Mouse (Mus musculus) spleen, postnatal 10 days (tissue): ENCODE results near the gene Cyfip1.
"Not testable (repeated sequence)": the region's sequence is repeated elsewhere in the genome, so short reads cannot be mapped to it uniquely, and the experiment has no call there.

Experiments used
- DNase-seq, 2 experiments: peaks; one replicate each; pipeline ENCODE4 v3.0.0; 2021 to 2022; ENCODE audit warnings: low spot score in 2 of 2

Gene Cyfip1

DNA sequence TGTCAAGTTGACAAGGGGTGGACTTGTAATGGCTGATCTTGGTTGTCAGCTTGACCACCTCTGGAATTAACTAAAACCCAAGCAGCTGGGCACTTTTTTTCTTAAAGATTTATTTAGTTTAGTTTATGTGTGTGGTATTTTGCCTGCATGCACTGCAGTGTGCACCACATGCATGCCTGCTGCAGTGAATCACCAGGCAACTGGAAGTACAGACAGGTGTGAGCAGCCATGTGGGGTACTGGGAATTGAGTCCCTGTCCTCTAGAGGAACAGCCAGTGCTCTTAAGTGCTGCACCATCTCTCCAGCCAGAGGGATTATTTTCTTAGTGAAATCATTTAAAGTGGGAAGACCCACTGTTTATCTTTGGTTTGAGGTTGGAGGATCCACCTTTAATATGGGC is 23.5 kb downstream of the Cyfip1 start:
- DNase-seq, result no peak

GRCm38 (mm10) chr7:55865750-55866416 is 24.3 kb downstream of the Cyfip1 start:
- DNase-seq, result no peak

DNA sequence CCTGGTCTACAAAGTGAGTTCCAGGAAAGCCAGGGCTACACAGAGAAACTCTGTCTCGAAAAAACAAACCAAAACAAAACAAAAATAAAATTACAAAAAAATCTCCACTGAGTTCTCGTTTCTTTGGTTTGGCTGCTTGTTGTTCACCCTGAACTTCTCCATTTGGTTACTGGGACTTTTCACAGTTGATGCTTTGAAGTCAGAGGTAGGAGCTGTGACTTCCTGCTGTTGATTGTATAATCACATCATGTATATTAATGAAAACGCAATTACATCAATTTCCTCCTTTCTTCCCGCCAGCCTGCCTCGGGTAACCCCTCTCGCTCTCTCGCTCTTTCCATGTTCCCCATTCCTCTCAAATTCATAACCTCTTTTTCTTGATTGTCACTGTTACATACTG is 26.7 kb downstream of the Cyfip1 start:
- no peak for DNase-seq

DNA sequence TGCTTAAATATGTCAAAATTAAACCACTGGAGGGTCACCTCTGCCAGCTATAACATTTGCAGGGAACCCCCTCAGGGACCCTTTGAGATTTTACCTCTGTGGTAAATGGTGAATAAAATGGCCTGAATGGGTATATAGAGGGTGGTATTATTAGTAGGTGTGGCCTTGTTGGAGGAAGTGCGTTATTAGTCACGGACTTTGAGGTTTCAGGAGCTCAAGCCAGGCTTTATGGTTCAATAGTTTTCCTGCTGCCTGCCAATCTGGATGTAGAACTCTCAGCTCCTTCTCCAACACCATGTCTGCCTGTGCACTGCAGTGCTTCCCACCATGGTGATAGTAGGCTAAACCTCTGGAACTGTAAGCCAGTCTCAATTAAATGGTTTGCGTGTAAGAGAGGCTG is 27.7 kb downstream of the Cyfip1 start:
- DNase-seq, result no peak

DNA sequence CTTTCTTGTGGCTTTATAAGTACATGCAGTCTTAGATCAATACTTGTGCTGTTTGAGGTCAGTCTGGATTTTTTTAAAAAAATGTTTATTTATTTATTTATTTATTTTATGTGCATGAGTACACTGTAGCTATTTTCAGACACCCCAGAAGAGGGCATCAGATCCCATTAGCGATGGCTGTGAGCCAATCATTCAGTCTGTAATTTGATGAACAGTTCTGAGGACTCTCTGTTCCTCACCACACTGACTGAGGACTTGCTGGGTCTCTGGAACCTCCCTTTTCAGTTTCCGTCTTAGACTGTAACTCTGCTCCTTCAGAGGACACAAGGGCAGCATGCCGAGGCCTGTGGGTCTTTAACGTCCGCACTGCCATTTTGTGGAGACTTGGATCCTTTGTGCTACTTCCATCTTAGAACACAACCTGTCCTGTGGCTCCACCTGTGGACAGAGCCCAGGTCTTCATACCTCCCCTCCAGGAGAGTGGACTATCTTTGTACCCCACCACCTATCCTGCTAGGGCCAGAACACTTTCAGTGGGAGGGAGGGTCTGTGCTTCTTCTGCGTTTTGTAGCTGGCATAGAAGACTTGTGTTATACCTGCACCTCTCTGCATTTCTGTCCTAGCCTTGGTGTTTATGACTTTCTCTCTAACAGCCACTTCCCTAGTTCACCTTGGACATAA is 28.9 kb downstream of the Cyfip1 start:
- DNase-seq, result no peak

GRCm38 (mm10) chr7:55871476-55871875 is 29.9 kb downstream of the Cyfip1 start:
- DNase-seq, result no peak

- no peak for DNase-seq
Observed at GRCm38 (mm10) chr7:55874703-55875102, 33.2 kb downstream of the Cyfip1 start.

GRCm38 (mm10) chr7:55877721-55878120 is 36.2 kb downstream of the Cyfip1 start:
- DNase-seq, result no peak

DNA sequence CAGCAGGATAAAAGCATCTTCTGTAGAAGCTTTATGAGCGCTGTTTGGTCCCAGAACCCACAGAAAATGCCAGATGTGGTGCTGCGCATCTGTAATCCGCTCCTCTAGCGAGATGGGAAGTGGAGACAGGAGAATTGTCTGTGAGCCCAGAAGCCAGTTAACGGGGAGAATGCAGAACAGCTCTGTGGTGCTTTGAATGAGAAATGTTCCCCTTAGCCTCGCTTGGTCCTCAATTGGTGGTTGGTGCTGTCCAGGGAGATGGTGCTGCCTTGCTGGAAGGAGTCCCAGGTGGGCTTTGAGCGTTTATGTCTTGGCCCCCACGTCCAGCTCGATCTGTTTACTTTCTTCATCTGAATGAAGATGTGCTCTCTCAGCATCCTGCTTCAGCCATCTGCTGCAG is 39.3 kb downstream of the Cyfip1 start:
- DNase-seq, result no peak

DNA sequence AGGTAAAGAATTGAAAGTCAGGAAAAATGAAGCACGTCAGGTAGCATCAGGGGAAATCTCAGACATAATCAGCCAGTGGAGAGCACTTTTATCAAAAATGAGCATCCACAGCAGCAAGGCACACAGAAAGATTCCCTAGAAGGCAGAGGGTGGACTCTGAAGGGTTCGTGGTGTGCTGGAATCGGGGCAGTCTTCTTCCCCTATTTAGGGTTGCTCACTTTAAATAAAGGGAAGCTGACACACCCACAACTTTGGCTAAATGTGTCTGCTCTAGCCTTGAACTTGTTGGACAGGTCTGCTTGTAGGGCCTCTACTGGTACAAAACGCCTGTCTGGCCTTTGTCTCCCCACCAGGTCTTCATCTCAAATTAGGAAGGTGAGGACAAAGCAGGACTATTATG is 47.1 kb downstream of the Cyfip1 start:
- no peak for DNase-seq

DNA sequence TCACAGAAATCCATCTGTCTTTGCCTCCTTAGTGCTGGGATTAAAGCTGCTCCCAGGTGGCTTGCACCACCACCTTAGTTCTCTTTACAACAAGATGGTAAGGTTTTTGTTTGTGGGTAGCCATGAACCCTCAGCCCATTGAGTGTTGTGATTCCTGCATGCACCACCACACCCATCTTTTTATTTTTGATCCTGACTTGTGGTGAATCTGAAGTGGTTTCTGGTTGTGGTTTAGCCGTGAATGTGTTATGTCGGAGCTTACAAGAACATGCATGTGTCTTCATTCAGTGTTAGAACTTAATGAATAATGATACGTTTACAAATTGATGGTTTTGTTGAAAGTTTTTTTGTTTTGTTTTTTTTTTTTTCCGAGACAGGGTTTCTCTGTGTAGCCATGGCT is 48.5 kb downstream of the Cyfip1 start:
- DNase-seq, result no peak

DNA sequence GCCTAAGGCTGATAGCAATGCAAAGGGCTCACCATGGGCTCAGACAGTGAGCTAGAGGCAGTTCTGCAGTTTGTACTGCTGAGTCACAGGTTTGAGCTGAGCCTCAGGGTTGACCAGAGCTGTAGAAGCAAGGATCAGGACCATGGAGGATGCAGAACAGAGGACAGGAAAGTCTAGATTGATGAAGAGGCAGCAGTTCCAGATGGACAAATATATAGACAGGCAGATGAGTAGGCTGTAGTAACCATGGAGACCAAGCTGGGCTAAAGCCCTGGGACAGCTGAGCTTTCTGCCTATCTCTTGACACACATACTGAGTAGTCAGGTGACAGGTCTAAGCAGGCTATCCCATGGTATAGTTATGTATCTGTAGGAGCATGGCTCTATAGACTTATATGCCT is 49.2 kb downstream of the Cyfip1 start:
- no peak for DNase-seq

DNA sequence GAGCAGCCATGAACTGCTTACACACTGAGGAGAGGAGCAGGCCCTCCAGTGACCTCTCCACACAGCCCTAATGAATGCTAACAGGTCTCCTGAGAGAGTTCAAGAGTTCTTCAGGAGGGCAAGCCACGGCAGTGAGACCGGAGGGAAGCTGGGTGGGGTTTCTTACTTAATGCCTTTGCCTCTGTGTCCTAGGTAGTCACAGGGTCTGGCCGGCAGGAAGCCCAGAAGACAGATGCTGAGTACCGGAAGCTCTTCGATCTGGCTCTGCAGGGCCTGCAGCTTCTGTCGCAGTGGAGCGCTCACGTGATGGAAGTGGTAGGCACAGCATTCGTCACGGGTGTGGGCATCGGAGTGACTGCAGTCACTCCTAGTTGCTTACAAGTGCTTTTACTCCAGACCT is 50.3 kb downstream of the Cyfip1 start:
- no peak for DNase-seq

DNA sequence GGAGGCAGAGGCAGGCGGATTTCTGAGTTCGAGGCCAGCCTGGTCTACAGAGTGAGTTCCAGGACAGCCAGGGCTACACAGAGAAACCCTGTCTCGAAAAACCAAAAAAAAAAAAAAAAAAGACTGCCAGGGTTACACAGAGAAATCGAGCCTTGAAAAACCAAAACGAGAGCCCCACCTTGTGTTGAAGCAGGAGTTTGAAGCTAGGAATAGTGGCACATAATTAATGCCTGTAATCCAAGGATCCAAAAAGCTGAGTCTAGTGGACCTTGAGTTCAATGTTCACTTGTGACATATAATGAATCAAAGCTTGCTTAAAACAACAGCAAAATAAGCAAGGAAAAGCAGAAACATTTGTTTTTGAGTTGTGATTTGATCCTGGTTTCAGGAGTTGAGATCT is 62.2 kb downstream of the Cyfip1 start:
- no peak for DNase-seq

- DNase-seq, result no peak
Observed at GRCm38 (mm10) chr7:55905449-55905848, 63.9 kb downstream of the Cyfip1 start.

- DNase-seq, result no peak
Observed at GRCm38 (mm10) chr7:55909519-55909918, 68.0 kb downstream of the Cyfip1 start.

DNA sequence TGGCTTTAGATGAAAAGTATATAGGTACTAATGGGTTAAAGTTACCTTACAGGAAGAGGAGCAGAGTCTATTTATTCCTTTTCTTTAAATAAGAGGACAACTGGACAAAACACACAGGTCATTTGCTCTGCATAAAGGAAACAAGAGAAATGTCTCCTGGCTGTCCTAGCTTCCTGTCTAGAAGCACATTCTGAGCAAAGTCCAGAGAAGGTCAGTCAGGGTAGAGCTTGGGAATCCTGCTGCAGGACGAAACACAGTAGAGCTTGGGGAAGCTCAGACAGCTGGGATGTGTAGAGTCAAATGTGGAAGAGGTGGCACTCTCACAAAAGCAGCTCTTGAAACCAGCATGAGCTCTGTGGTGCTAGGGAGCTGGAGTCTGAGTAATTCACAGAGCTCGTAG is 68.8 kb downstream of the Cyfip1 start:
- no peak for DNase-seq

- DNase-seq, result no peak
Observed at GRCm38 (mm10) chr7:55911371-55911770, 69.8 kb downstream of the Cyfip1 start.

GRCm38 (mm10) chr7:55912118-55912517 is 70.6 kb downstream of the Cyfip1 start:
- DNase-seq, result no peak

DNA sequence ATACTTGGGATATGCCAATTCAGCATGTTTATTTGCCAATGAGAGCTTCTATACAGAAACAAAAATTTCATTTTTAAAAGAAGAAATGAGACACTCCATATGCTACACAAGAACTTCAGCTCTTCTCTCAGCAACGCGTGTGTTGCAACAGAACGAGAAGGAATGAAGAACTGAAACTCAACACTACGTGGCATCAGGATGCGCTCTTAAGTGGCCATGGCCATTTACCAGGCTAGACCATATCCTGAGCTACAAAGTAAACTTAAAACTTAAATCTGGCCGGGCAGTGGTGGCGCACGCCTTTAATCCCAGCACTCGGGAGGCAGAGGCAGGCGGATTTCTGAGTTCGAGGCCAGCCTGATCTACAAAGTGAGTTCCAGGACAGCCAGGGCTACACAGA is 76.8 kb downstream of the Cyfip1 start:
- not testable (repeated sequence) for DNase-seq

DNA sequence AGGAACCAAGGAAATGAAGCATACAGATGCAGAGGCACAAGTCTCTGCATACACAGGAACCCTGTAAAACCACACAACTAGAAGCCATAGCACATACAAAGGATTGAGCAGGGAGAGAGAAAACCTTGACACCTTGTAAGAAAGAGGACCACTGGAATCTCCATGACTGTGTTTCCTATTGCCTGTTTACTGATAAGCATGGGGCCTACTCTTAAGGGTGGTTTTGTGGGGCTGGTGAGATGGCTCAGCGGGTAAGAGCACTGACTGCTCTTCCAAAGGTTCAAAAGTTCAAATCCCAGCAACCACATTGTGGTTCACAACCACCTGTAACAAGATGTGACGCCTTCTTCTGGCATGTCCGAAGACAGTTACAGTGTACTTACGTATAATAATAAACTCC is 85.7 kb downstream of the Cyfip1 start:
- no peak for DNase-seq

DNA sequence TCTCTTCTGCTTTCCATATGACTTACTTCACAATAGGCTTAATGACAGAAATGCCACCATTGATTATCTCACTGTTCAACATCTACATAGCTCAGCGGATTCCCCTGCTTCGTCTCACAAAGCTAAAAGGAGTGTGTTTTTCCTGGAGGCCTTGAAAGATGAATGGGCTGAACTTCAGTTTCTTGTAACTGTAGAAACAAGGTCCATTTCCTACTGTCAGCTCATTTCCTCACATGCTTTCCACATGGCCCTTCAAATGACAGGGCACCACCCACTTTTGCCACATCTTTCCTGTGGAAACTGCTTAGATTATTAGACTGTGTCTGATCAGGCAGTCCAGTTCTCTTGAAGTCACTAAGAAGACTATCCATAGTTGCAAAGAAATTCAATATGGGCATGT is 87.1 kb downstream of the Cyfip1 start:
- DNase-seq, result no peak

DNA sequence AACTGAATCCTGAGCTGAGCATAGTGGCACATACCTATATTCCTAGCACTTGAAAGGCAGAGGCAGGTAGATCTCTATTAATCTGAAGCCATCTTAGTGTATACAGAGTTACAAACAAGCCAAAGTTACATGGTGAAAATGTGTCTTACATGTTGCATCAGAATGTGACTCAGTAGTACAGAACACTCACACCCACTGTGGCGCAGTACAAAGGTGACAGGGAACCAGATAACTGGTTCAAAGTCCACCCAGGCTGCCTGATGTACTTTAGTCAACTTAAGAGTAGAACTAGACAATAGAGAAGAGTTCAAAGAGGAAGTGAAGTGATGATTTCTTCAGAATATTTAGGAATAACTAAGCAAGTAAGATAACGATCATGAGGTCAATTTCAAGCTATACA is 93.5 kb downstream of the Cyfip1 start:
- DNase-seq, result no peak

- DNase-seq, result no peak
Observed at GRCm38 (mm10) chr7:55938341-55938740, 96.8 kb downstream of the Cyfip1 start.
